Mouse (Mus musculus) gastrocnemius, postnatal 36 days (tissue): ENCODE data around the gene Ssx2ip. TPM values are rescaled to one million over a fixed set of nuclear protein-coding genes. Genes with fewer than 3 reads are reported as not detected.

ENCODE experiments used
- DNase-seq, 2 experiments: peaks; one replicate each; pipeline ENCODE4 v3.0.0; 2022
- intact Hi-C: fragments of 180-260 bp; cut with DNase I; formaldehyde crosslinking; loops from one replicate; pipeline ENCODE4 v1.15.1; 2025
- long read RNA-seq, 2 experiments: library from polyadenylated mRNA; stranded (forward); transcript quantifications; one replicate each; pipeline ENCODE4 v2.0.0; 2021
- total RNA-seq, 2 experiments: library from RNA; stranded (reverse); gene quantifications; 2 replicates each; pipeline ENCODE4 v1.2.3; 2021

Ssx2ip gene
- 10 to 100 TPM; 25.9 to 33.6 TPM for total RNA-seq
- long read RNA-seq, experiment 1, transcript Ssx2ip-204 (14 exons, 3,446 nt), result major isoform, 6 of 57 reads
- long read RNA-seq, experiment 1, partial matches to known transcripts, result 26 of 57 reads
- long read RNA-seq, experiment 1, other reads (novel, unspliced or antisense), result 20 of 57 reads
- long read RNA-seq, experiment 2, transcript Ssx2ip-204 (14 exons, 3,446 nt), result major isoform, 8 of 60 reads
- long read RNA-seq, experiment 2, partial matches to known transcripts, result 1 of 60 reads
- long read RNA-seq, experiment 2, other reads (novel, unspliced or antisense), result 46 of 60 reads

GRCm38 (mm10) chr3:146404311-146405201 is at the start of gene Ssx2ip:
Gene Ssx2ip (plus strand): TSS chr3:146404642.
- peak; percentile 97 to 98 for DNase-seq
- intact Hi-C loops, result no loop called here

- intact Hi-C loops, result no loop called here
- DNase-seq, result no peak
These were observed 49.3 kb upstream of the Ssx2ip start for GRCm38 (mm10) chr3:146355146-146355545.

- intact Hi-C loops, result no loop called here
- no peak for DNase-seq
These were observed 39.0 kb upstream of the Ssx2ip start for GRCm38 (mm10) chr3:146365471-146365870.

GRCm38 (mm10) chr3:146367058-146367457 is 37.4 kb upstream of the Ssx2ip start:
- intact Hi-C loops, result no loop called here

GRCm38 (mm10) chr3:146370553-146371095 is 33.8 kb upstream of the Ssx2ip start:
- no peak for DNase-seq
- intact Hi-C loops, result no loop called here

More at GRCm38 (mm10) chr3:146367058-146367457, 37.4 kb upstream of the Ssx2ip start:
- no peak for DNase-seq

- no peak for DNase-seq
- intact Hi-C loops, result no loop called here
These were observed 33.2 kb upstream of the Ssx2ip start for GRCm38 (mm10) chr3:146371201-146371600.

- intact Hi-C loops, result no loop called here
These were observed 29.8 kb upstream of the Ssx2ip start for GRCm38 (mm10) chr3:146374596-146375175.

GRCm38 (mm10) chr3:146375224-146375657 is 29.2 kb upstream of the Ssx2ip start:
- DNase-seq, result no peak
- intact Hi-C loops, result no loop called here

More at GRCm38 (mm10) chr3:146374596-146375175, 29.8 kb upstream of the Ssx2ip start:
- DNase-seq, result no peak

- intact Hi-C loops, result no loop called here
- no peak for DNase-seq
These were observed 27.9 kb upstream of the Ssx2ip start for GRCm38 (mm10) chr3:146376337-146377130.

GRCm38 (mm10) chr3:146377216-146377615 is 27.2 kb upstream of the Ssx2ip start:
- intact Hi-C loops, result no loop called here
- DNase-seq, result no peak

- no peak for DNase-seq
- intact Hi-C loops, result no loop called here
These were observed 25.7 kb upstream of the Ssx2ip start for GRCm38 (mm10) chr3:146378753-146379152.

GRCm38 (mm10) chr3:146379740-146380466 is 24.5 kb upstream of the Ssx2ip start:
- intact Hi-C loops, result no loop called here
- no peak for DNase-seq

- intact Hi-C loops, result no loop called here
- no peak for DNase-seq
These were observed 23.6 kb upstream of the Ssx2ip start for GRCm38 (mm10) chr3:146380874-146381273.

GRCm38 (mm10) chr3:146381471-146381870 is 23.0 kb upstream of the Ssx2ip start:
- intact Hi-C loops, result no loop called here
- no peak for DNase-seq

GRCm38 (mm10) chr3:146386800-146387199 is 17.6 kb upstream of the Ssx2ip start:
- DNase-seq, result no peak
- intact Hi-C loops, result no loop called here

- intact Hi-C loops, result no loop called here
These were observed 11.7 kb upstream of the Ssx2ip start for GRCm38 (mm10) chr3:146392656-146393321.

GRCm38 (mm10) chr3:146393641-146394100 is 10.8 kb upstream of the Ssx2ip start:
- DNase-seq, result no peak
- intact Hi-C loops, result no loop called here

More at GRCm38 (mm10) chr3:146392656-146393321, 11.7 kb upstream of the Ssx2ip start:
- DNase-seq, result no peak

GRCm38 (mm10) chr3:146396256-146396655 is 8.2 kb upstream of the Ssx2ip start:
- intact Hi-C loops, result no loop called here
- no peak for DNase-seq

GRCm38 (mm10) chr3:146396934-146397333 is 7.5 kb upstream of the Ssx2ip start:
- intact Hi-C loops, result no loop called here
- no peak for DNase-seq
